Mouse (Mus musculus): Measurements from ENCODE around the gene Syt1.

The Syt1 gene

DNA sequence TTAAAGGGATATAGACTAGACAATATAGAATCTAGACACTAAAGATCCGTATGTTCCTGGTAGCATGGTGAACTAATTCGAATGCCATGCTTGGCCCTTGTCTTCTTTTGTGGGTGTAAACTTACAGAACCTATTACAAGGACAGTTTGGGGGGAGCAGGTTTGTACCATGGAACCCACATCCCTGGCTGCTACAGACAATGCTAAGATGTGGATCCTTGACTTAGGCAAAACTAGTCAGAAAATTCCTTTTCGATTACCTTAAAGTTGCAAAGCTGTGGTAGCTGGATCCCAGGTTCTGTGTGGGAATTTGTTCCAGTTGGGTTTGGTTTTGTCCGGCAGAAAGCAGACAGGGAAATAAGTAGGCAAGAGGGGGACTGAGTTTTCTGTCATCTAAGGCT lies 560.4 kb downstream of the Syt1 start:
- in situ Hi-C loops (cut with MboI, MseI): no loop called here

DNA sequence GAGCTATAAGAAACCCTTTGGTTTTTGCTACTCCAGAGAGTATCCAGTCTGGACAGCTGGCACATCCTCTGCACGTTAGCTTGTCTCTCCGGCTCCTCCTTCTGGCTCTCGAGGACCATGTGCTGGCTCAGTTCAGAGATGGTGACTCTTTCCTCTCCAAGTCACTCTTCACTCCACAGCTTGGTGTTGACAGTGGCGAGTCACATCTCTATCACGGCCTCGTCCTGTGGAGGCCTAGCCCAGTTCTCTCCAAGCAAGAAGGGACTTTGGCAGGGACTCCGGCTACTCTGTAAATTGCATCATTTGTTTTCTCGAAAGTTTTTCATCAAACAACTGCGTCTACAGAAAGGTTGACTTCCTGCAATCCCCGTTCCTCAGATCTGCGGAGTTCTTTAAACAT lies 562.4 kb downstream of the Syt1 start:
- in situ Hi-C loops (cut with MboI, MseI): loop anchor here (10.0 to 25.0 kb wide), 3 partner anchors 64 to 644 kb away; no protein-coding TSS in a partner anchor
